Mouse (Mus musculus): Measurements from ENCODE around the gene Wnk2. TPM values are rescaled to one million over a fixed set of nuclear protein-coding genes. Genes with fewer than 3 reads are reported as not detected.

Gene Wnk2
- total RNA-seq, 2 experiments from 2014 or later: 0.48 to 1.6 TPM

- ATAC-seq (ENCODE audit: poor library complexity, severe bottlenecking): peak; percentile 84
These were observed 47.4 kb downstream of the Wnk2 start for GRCm38 (mm10) chr13:49100417-49100816.

GRCm38 (mm10) chr13:49096826-49097225, 51.0 kb downstream of the Wnk2 start:
- no peak for ATAC-seq (ENCODE audit: poor library complexity, severe bottlenecking)

GRCm38 (mm10) chr13:49094667-49095066, 53.1 kb downstream of the Wnk2 start:
- ATAC-seq (ENCODE audit: poor library complexity, severe bottlenecking): no peak

- ATAC-seq (ENCODE audit: poor library complexity, severe bottlenecking): no peak
These were observed 54.3 kb downstream of the Wnk2 start for GRCm38 (mm10) chr13:49093471-49093891.

GRCm38 (mm10) chr13:49092596-49092995, 55.2 kb downstream of the Wnk2 start:
- no peak for ATAC-seq (ENCODE audit: poor library complexity, severe bottlenecking)

GRCm38 (mm10) chr13:49090176-49090575, 57.6 kb downstream of the Wnk2 start:
- no peak for ATAC-seq (ENCODE audit: poor library complexity, severe bottlenecking)

GRCm38 (mm10) chr13:49088874-49089273, 58.9 kb downstream of the Wnk2 start:
- ATAC-seq (ENCODE audit: poor library complexity, severe bottlenecking): peak; percentile 35; the same call in 1 of the 2 replicates

GRCm38 (mm10) chr13:49087420-49087819, 60.4 kb downstream of the Wnk2 start:
- no peak for ATAC-seq (ENCODE audit: poor library complexity, severe bottlenecking)

GRCm38 (mm10) chr13:49086431-49086830, 61.4 kb downstream of the Wnk2 start:
- ATAC-seq (ENCODE audit: poor library complexity, severe bottlenecking): no peak

GRCm38 (mm10) chr13:49085211-49085610, 62.6 kb downstream of the Wnk2 start:
- ATAC-seq (ENCODE audit: poor library complexity, severe bottlenecking): no peak

GRCm38 (mm10) chr13:49084781-49085180, 63.0 kb downstream of the Wnk2 start:
- ATAC-seq (ENCODE audit: poor library complexity, severe bottlenecking): no peak

- no peak for ATAC-seq (ENCODE audit: poor library complexity, severe bottlenecking)
These were observed 63.9 kb downstream of the Wnk2 start for GRCm38 (mm10) chr13:49083941-49084340.

- ATAC-seq (ENCODE audit: poor library complexity, severe bottlenecking): no peak
These were observed 65.5 kb downstream of the Wnk2 start for GRCm38 (mm10) chr13:49082151-49082879.

- ATAC-seq (ENCODE audit: poor library complexity, severe bottlenecking): no peak
These were observed 71.6 kb downstream of the Wnk2 start for GRCm38 (mm10) chr13:49076196-49076595.

GRCm38 (mm10) chr13:49075377-49075776, 72.4 kb downstream of the Wnk2 start:
- 0 out of 2 replicates have a peak, but pooled peaks have one; percentile 45 for ATAC-seq (ENCODE audit: poor library complexity, severe bottlenecking)

- ATAC-seq (ENCODE audit: poor library complexity, severe bottlenecking): no peak
These were observed 74.5 kb downstream of the Wnk2 start for GRCm38 (mm10) chr13:49073295-49073694.

- ATAC-seq (ENCODE audit: poor library complexity, severe bottlenecking): no peak
These were observed 76.0 kb downstream of the Wnk2 start for GRCm38 (mm10) chr13:49071861-49072260.

GRCm38 (mm10) chr13:49069979-49070378, 77.8 kb downstream of the Wnk2 start:
- ATAC-seq (ENCODE audit: poor library complexity, severe bottlenecking): no peak

- ATAC-seq (ENCODE audit: poor library complexity, severe bottlenecking): no peak
These were observed 78.4 kb downstream of the Wnk2 start for GRCm38 (mm10) chr13:49069393-49069792.

- ATAC-seq (ENCODE audit: poor library complexity, severe bottlenecking): no peak
These were observed 83.6 kb downstream of the Wnk2 start for GRCm38 (mm10) chr13:49064257-49064656.

- no peak for ATAC-seq (ENCODE audit: poor library complexity, severe bottlenecking)
These were observed 87.4 kb downstream of the Wnk2 start for GRCm38 (mm10) chr13:49060456-49060855.

- ATAC-seq (ENCODE audit: poor library complexity, severe bottlenecking): peak; percentile 50
These were observed 89.3 kb downstream of the Wnk2 start for GRCm38 (mm10) chr13:49058528-49058927.

- no peak for ATAC-seq (ENCODE audit: poor library complexity, severe bottlenecking)
These were observed 91.5 kb downstream of the Wnk2 start for GRCm38 (mm10) chr13:49056304-49056703.
